Mouse (Mus musculus) adrenal gland, postnatal 25 days (tissue): ENCODE data around the gene Rdh14. TPM values are rescaled to one million over a fixed set of nuclear protein-coding genes. Genes with fewer than 3 reads are reported as not detected.

Source experiments
- DNase-seq: peaks from one replicate; pipeline ENCODE4 v3.0.0; 2021; ENCODE audit warnings: mixed read lengths
- long read RNA-seq: library from polyadenylated mRNA; stranded (forward); transcript quantifications from one replicate; pipeline ENCODE4 v2.0.0, GENCODE M21; 2021
- total RNA-seq: library from RNA; stranded (reverse); gene quantifications from 2 replicates; pipeline ENCODE4 v1.2.3, GENCODE M21; 2021

Rdh14 gene
- total RNA-seq, result 33.3 and 53.8 TPM in 2 replicates
- long read RNA-seq, transcript Rdh14-201 (2 exons, 1,480 nt), result major isoform, 55 of 61 reads
- long read RNA-seq, partial matches to known transcripts, result 0 of 61 reads
- long read RNA-seq, other reads (novel, unspliced or antisense), result 6 of 61 reads

DNA sequence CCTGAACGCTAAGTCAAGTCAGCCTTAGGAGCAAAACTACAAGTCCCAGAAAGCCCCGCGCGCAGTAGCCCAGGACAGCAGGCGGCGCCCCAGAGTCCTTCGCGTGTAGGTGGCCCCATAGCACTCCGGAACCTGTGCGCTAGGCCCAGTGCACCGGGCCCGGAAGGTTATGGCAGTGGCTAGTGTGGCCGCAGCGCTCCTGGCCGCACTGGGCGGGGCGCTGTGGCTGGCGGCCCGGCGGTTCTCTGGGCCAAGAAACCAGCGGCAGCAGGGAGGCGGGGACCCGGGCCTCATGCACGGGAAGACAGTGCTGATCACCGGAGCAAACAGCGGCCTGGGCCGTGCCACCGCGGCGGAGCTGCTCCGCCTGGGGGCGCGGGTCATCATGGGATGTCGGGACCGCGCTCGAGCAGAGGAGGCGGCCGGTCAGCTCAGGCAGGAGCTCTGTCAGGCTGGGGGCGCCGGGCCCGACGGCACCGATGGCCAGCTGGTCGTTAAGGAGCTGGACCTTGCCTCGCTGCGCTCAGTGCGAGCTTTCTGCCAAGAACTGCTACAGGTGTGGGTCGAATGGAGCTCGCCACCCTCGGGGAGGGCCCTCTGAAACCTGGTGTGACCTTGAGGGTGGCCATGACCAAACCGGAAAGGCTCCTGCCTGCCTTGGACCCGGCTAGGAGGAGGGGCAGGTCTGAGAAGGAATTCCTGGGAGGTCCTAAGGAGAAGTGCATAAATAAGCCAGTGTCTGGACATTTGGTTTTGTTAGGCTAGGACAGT is at the start of gene Rdh14:
TSS of gene Rdh14 (plus strand) at position 102 of the 771 bp plus-strand sequence.
- DNase-seq, result peak; percentile 94

DNA sequence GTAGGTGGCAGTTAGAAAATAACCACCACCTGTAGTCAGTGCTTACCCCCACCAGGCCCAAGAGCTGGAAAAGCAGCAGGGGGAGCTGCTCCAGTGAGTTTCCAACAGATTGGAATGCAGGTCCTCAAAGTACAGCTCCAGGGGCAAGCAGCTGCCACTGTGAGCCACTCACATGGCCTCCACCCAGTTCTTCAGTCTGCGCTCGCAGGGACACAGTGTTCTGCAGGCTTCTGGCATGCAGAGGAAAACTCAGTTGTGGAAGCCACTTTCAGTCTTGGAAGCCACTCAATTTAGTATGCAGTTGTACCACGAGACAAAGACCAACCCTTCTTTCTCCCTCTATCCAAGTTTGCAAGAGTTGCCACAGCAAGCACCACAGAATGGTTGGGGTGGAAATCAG is 39.9 kb upstream of the Rdh14 start:
- DNase-seq, result no peak

DNA sequence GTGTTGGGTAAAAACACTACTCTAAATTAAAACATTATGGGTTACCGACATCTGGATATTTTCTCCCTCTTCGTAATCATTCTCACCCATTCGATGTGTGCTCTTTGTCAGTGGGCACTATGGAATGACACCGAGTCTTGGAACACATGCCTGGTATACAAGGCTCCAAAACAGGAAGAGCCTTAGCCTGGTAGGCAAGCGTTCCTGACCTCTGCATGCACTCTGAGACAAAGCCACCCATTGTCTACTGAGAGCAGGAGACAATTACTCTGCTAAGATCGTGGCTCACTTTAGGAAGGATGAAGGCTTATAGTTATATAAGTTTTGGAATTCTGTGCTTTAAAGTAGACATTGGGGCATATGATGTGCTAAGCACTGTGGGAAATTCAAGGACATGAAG is 32.8 kb upstream of the Rdh14 start:
- DNase-seq, result no peak

DNA sequence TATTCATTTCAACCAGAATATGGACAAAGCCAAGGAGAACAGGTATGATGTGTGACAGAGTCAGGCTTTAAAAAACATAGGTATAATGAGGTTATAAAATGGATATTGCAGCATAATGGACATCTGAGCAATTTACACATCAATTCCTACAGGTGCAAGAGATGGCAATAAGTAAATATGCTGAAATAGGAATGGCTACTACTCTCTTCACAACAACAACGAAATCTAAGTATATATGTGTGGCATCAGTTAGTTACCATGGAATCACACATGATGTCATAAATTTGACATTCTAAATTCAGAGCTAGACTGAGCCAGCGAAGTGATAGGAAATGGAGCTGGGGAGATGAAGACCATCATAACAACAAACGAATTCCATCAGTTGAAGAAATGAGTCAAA is 20.9 kb upstream of the Rdh14 start, which contains the start of gene Nt5c1b:
TSS of gene Nt5c1b (plus strand) at position 301 of the 400 bp plus-strand sequence.
- no peak for DNase-seq

DNA sequence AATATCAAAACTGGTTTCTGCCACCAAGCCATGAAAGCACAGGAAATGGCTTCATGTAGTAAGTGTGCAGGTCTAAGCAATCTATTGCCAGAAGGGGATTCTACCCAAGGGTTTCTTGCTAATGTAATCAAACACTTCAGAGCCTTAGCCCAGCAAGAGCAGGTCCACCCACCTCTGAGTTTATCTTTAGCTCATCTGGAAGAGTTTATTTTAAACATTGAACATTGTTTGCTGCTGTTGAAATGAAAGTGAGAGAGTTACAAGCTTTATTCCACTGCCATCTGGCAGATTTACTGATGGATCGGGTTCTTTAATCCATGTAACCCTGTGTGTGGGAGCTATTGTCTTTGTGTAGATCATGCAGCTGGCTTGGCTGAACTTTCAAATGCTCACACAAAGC is 10.2 kb downstream of the Rdh14 start:
- DNase-seq, result no peak

DNA sequence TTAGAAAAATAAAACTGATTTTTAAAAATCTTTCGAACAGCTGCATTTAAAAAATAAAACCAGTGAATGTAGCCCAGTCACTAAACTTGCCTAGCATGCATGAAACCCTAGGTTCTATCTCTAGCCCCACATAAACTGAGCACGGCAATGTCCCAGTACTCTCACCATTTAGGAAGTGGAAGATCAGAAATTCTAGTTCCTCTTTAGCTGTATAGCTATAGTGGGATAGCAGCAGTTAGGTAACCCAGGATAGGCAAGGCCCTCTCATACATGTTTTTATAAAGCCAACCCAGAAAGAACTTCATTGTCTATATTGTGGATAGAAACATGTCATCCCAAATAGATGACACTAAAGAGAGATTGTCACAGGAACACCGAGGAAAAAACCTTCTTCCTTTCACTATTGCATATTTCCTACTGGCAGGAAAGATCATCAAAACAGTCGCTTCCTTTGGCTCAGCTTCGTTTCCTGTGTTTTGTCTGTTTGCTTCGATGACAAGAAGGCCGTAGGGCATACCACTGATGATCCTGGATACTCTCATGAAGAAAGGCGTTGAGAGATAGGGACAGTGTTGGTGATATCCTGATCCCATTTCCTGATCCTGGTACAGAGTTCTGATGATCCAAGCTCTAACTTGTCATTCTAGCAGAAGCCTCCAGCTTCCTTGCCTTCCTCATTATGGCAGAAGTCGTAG is 12.0 kb downstream of the Rdh14 start:
- no peak for DNase-seq

DNA sequence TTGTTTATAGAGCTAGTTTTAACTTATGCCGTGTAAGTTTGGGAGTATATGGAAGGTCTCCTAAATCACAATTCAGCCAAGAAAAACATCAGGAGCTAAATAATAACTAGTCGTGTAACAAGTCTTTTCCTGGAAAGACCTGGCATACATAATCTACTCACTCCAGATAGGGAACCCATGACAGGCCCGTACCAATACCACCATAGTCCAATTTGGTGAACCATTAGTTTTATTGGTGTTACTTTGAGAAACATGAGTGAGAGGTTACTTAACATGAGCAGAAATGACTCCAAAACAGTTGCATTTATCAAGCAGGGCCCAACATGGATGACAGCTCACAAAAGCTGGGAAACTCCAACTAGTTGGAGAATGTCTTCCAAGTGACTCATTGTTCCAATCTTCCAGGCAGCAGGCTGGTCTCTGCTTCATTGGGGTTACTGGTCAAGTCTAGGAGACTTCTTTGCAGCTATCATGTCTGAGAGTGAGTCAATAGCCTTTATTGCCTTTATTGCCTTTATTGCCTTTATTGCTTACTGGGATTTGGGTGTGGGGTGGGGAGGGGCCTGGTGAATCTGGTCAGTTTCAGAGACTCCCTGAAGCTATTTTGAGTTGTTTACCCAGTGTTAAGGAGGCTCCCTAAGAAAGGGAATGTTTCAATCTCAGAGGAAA is 20.1 kb downstream of the Rdh14 start:
- no peak for DNase-seq

DNA sequence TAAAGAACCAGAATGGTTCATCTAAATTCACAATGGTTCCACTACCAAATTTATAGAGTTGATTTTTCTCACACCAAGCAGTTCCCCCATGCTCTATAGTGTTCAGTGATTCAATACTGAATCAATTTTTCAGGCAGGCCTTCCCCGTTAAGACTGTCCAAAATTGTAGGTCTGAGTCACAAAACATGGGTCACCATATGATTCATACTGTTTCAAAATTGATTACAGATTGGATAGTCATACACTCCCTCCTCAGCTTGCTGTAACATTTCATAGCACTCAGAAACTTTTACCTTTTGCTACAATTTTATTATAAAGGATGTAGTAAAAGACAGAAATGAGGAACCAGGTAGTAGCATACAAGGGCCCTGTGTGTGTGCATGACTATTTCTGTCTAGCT is 20.9 kb downstream of the Rdh14 start:
- DNase-seq, result no peak

DNA sequence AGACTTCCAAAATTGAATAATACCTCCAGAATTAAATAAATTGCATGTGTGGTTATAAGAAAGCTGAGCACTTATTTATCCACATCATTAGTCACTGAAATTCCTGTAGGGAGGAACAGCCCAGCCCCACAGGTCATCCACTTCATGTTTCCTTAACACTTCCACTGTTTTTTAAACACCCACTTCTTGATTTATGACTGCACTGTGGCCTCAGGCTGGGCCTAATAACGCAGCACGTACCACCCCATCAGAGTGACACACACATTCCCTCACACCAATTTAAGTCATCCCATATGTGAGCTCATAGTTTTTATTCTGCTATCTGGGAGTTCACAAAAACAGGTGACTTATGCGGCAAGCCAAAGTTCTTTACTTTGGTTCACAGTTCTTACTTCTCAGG is 31.8 kb downstream of the Rdh14 start:
- DNase-seq, result no peak

DNA sequence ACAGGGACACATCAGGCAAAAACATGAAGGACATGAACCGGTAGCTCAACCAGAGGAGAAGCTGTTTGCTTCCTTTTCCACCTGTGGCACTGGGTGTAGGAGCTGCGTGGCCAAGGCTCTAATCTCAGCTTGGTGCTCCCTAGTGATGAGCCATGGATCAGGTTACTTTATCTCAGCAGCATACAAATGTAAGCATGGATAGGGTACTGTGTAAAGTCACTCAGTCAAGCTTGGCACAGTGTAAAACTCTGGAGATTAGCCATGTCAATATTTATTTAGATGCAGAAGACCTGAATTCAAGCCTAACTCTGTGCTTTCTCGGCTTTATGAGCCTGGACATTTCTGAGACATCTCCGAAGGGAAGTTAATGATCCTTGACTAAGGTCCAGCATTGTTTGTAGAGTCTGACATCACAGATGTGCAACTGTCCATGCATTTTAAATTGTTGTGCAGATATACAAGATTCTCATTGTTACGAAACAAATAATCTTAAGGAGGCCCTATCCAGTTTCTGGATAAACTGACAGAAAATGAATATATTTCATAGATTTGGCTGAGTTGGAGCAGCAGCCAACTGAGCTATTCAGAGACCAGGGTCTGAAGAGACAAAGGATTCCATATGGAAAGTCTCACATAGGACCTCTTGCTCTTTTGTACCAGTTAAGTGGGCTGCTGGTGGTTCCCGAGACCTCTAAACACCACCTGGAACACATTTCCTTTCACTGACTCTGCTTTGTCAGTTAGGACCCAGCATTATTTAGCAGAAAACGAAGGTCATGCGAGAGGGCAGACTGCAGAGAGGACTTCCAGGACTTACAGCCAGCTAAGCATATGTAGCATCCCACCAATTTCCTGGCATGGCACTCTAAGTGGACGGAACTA is 35.7 kb downstream of the Rdh14 start:
- DNase-seq, result no peak

DNA sequence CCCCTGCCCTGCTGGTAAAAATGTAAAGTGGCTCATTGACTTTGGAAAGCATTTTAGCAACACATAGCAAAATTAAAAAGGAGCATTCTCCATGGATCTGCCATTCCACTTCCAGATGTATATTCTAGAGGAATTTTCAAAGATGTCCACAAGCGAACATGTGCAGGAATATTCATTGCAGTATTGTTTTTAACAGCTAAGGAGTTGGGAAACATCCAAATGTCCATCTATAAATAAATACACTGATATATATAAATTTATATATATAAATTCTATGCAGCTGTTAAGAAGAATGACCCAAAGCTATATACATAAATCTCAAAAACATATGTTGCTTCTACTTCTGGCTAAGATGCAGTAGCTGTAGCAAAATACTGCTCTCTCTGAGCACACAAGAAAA is 40.4 kb downstream of the Rdh14 start:
- no peak for DNase-seq

DNA sequence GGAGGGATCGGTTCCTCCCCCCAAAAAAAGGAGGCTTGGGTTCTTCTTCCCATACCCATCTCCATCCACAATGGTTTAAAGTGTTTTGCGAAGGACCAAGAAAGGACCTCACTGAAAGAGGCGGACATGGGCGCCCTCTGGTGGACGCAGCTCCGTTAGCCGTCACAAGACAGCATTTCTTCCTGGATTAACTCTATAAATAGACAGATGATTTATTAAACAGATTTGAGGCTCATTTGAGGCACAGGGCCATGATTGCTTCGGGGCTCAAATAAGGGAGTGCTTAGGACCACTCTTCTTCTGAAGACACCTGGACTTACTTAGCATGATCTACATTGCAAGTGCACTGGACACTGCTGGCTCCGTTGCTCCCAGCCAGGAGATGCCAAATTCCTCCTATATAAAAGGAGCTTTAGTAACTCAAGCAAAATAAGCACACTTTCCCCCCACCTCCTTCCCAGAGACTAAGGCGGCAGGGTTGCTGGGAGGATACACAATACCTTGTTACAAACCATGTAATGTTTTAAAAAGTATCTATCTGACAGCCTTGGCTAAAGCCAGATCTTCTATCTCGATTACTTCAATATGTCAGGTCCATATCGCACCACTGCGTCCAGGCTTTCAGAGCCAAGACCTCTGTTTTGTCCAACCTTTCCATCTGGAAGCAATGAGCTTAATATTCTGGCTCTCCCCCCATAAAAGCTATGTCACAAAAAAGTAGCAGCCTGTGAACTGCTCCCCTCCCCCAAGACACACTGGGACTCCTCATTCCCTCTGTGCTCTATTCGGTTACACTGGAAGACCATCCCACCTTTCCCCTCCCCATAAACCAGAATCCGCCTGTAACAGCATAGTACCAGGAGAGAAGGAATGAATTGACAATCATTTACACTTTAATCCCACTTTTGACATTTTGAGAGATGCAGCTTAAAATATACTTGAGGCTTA is 47.8 kb downstream of the Rdh14 start:
- DNase-seq, result peak; percentile 84

DNA sequence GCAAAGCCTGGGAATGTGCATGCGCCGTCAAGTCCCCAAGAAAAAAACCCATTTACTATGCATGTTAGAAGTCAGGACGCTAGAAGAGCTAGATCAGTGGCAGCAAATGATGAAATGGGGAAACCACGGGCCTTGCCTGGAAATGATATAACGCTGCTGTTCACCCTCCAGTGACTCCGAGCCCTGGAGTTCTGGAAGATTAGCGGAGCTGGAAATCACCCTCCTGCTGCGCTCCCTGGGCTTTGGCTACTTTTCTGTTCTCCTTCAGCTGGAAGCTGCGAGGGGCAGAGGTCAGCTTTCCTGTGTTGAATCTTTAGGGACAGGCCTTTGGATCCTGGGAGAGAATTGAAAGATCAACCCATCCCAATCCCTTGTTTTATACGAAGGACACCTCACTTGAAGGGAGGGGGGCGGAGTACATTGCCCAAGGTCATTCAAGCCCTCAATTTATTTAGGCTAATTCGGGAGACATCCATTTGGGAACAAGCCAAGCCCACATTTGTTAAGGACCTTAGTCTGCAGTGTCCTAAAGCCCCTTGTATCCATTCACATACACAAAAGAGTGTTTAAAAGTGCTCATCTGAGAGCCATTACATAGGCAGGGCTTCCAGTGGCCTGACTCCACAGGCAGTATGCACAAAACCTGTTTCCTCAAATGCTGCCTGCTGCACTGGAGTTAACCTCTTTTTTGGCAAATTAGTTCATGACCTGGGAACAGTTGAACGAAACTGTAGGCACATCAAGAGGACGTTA is 49.1 kb downstream of the Rdh14 start:
- no peak for DNase-seq

Other genes starting within 250 kb of the Rdh14 start
- gene Nt5c1b, start 20.8 kb upstream of the Rdh14 start, total RNA-seq, result not detected in 2 replicates